24 mouse cellular contexts compared by ENCODE assay signal in genomic region chr11:88763371-88763770, GRCm38 (mm10). TPM values are rescaled to one million over a fixed set of nuclear protein-coding genes. Genes with fewer than 3 reads are reported as not detected.
DNase-seq lines count a peak whose midpoint lies in the region; ATAC-seq lines count a peak whose summit lies in the region.
"Had no signal": no experiment of that assay in that cellular context is flagged by ENCODE, and none has a peak within 500 bp of the region (broad histone marks: within the 10 kb centered on the region; RNA-seq: fewer than 3 reads in every experiment).

No protein-coding gene starts in this region.

- peak; percentile 57 to 68 for DNase-seq in cerebellum, postnatal 10 days
- no peak for DNase-seq in cerebellum, postnatal 4 days (ENCODE audit: low spot score in 2 of 2)
- DNase-seq in cerebellum, postnatal 36 days: peak; percentile 13 to 16
- no peak for DNase-seq in hindbrain, embryonic 10.5 days (ENCODE audit: low spot score)
- no peak for DNase-seq in hindbrain, embryonic 11.5 days (ENCODE audit: low spot score)
- no peak for DNase-seq in adrenal gland, postnatal 25 days
- DNase-seq: adrenal gland, postnatal 10 days; B cell, adult 2 months; cerebellum, adult 9-10 months; gastrocnemius, adult 2 months; gastrocnemius, postnatal 14 days; heart, adult 11 months; kidney, adult 18-20 months; kidney, adult 9 months had no signal

- no peaks in the 10 kb centered on the region for H3K36me3 ChIP-seq in hindbrain, embryonic 10.5 days
- no peaks in the 10 kb centered on the region for H3K36me3 ChIP-seq in hindbrain, embryonic 11.5 days (ENCODE audit: control insufficient read depth, insufficient read depth, low read length)
- H3K36me3 ChIP-seq: forebrain, embryonic 10.5 days; G1E had no signal

- no peaks in the 10 kb centered on the region for H3K27me3 ChIP-seq in hindbrain, embryonic 10.5 days (ENCODE audit: insufficient read depth, poor library complexity, severe bottlenecking)
- no peaks in the 10 kb centered on the region for H3K27me3 ChIP-seq in hindbrain, embryonic 11.5 days (ENCODE audit: control insufficient read depth, insufficient read depth, low read length)
- H3K27me3 ChIP-seq: Patski had no signal

- peaks cover 27% of the 10 kb centered on the region for H3K4me1 ChIP-seq in hindbrain, embryonic 10.5 days (replicated peaks)
- no peaks in the 10 kb centered on the region for H3K4me1 ChIP-seq in hindbrain, embryonic 11.5 days (replicated peaks; ENCODE audit: control insufficient read depth, insufficient read depth, low read length)

- H3K9me3 ChIP-seq in hindbrain, embryonic 10.5 days: no peaks in the 10 kb centered on the region
- H3K9me3 ChIP-seq in hindbrain, embryonic 11.5 days (ENCODE audit: control insufficient read depth, low read length): no peaks in the 10 kb centered on the region
- H3K9me3 ChIP-seq: forebrain, embryonic 10.5 days; G1E had no signal

- no peak for ATAC-seq in cerebellum, adult (ENCODE audit: insufficient number of reproducible peaks, low FRiP score, low TSS enrichment)
- no peak for ATAC-seq in hindbrain, embryonic 11.5 days (ENCODE audit: low FRiP score)
- ATAC-seq: forebrain, embryonic 16.5 days; hindbrain, postnatal 0 days; inflammation-experienced regulatory T-cells, adult 6 months; intestine, embryonic 16.5 days; Patski had no signal

- no peak overlapping the region for H3K9ac ChIP-seq in hindbrain, embryonic 11.5 days (ENCODE audit: low read depth, low read length)
- H3K9ac ChIP-seq: hindbrain, embryonic 14.5 days had no signal

- no peak overlapping the region for H3K4me3 ChIP-seq in hindbrain, embryonic 10.5 days
- no peak overlapping the region for H3K4me3 ChIP-seq in hindbrain, embryonic 11.5 days (ENCODE audit: low read depth, low read length)
- H3K4me3 ChIP-seq: forebrain, embryonic 10.5 days; gastrocnemius, adult 2 months had no signal

- 92% methylated on average over 13 of the region's 13 CpGs for WGBS in hindbrain, embryonic 10.5 days
- WGBS in hindbrain, embryonic 11.5 days: 94% methylated on average over 13 of the region's 13 CpGs

- H3K27ac ChIP-seq in hindbrain, embryonic 10.5 days: 0 out of 2 replicates have a peak overlapping the region, but pooled peaks have one; percentile 10
- no peak overlapping the region for H3K27ac ChIP-seq in hindbrain, embryonic 11.5 days (ENCODE audit: low read depth, low read length)
- H3K27ac ChIP-seq: forebrain, embryonic 10.5 days; gastrocnemius, adult 2 months; hindbrain, embryonic 14.5 days; hindbrain, postnatal 0 days had no signal

- no peak overlapping the region for H3K4me2 ChIP-seq in hindbrain, embryonic 11.5 days (replicated peaks; ENCODE audit: low read depth, low read length)
- H3K4me2 ChIP-seq: heart, embryonic 11.5 days; hindbrain, embryonic 14.5 days had no signal

RNA-seq across cellular contexts. Expression of gene Msi2, which starts 45.1 kb away (rescaled TPM):
- 27.3 and 29.9 TPM in 2 replicates for polyA plus RNA-seq in hindbrain, embryonic 10.5 days (2016; fragmentation: Nextera tagmentation; extraction: Ambion mirVana)
- polyA plus RNA-seq in hindbrain, embryonic 11.5 days (2014; fragmentation: Nextera tagmentation; extraction: Ambion mirVana): 26.7 and 40.1 TPM in 2 replicates
- total RNA-seq in adrenal gland, postnatal 25 days (2021): 154 and 189 TPM in 2 replicates

Comparison
In these comparisons a context has a peak if more than half of its experiments do, and no peak if none do; other contexts are left out.
1. DNase-seq: peak in cerebellum, postnatal 10 days (2 of 2) and cerebellum, postnatal 36 days (2 of 2); none in cerebellum, postnatal 4 days (0 of 2), hindbrain, embryonic 10.5 days (single experiment), hindbrain, embryonic 11.5 days (single experiment) and adrenal gland, postnatal 25 days (single experiment).